Mouse (Mus musculus): ENCODE data around the gene Slc30a9.

Slc30a9 gene

DNA sequence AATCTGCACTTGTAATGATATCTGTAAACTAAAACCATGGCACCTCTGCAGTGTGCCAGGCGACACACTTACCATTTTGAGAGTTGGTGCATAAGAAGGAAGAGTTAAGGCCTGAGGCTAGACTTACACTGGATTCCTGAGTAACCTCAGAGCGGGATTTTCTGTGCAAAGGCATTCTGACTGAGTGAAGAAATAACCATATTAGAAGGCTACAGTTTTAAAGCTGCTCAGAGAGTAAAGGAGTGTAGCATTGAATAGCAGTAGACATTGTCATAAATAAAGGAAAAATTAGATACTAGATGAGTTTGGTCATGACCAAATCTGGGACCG, 5.7 kb downstream of the Slc30a9 start:
- no peak for DNase-seq (ENCODE audit: low spot score)

DNA sequence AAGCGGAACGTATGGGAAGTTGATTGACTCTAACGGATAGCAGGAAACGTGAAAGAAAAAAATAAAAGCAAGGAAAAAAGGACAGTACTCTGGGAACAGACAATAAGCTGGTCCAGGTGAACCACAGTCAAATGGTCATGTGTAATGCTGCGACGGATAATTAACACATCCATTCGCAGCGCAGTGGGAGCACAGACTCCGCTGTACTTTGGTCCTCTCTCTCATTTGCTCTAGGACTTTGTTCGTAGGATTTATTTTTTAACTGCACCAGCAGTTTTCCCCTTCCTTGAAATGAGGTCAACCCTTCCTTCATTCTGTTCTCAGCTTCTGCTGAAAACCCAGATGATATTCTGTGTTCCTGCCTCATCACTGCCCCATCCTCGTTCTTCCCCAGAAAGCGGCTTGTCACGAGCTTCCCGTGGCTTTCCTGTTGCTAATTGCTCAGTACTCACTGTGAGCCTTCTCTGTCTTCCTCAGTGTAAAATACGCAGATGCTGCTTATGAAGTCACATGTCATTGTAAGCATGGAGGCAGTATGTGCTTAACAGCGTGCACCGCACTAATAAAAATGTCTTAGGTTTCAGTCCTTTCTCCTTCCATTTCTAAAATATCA, 15.0 kb downstream of the Slc30a9 start:
- no peak for DNase-seq (ENCODE audit: low spot score)

- no peak for DNase-seq (ENCODE audit: low spot score)
Observed at GRCm38 (mm10) chr5:67324032-67324431, 17.3 kb downstream of the Slc30a9 start.

DNA sequence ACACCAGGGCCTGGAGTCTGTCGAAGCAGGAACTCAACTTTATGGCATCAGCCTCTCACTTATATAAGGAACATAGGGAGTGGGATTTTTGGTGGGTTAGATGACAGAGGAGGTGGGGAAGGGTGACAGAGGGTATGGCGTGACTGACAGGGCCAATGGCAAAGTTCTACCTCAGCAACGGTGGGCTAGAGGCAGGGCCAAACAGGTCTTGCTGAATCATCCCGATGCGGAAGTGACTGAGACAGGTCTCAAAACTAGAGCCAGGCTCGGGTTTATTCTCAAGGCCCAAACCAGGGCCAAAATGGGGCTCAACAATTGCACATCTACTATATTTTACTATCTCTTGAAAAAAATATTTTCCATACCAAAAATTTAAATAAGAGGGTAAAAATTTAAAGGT, 34.1 kb downstream of the Slc30a9 start:
- DNase-seq (ENCODE audit: low spot score), result no peak

GRCm38 (mm10) chr5:67347060-67347459, 40.3 kb downstream of the Slc30a9 start:
- DNase-seq (ENCODE audit: low spot score), result no peak

GRCm38 (mm10) chr5:67348949-67349348, 42.2 kb downstream of the Slc30a9 start:
- no peak for DNase-seq (ENCODE audit: low spot score)

GRCm38 (mm10) chr5:67362316-67362715, 55.6 kb downstream of the Slc30a9 start:
- DNase-seq (ENCODE audit: low spot score), result no peak

DNA sequence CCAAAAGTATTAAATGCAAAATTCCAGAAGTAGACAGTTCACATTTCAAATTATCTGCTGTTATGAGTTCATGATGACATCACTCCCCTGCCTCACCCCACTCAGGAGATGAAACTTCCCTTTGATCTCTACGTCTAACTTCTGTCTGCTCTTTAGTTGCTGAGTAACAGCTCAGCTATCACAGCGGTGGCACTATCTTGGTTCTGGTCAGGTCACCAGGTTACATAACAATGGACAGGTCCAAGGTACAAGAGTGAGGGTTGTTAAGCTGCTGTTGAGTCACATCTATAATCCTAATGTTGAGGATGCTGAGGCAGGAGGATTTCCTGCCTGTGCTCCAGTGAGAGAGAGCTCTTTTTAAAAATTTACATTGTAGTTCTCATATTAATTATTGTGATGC, 56.2 kb downstream of the Slc30a9 start:
- DNase-seq (ENCODE audit: low spot score), result no peak

DNA sequence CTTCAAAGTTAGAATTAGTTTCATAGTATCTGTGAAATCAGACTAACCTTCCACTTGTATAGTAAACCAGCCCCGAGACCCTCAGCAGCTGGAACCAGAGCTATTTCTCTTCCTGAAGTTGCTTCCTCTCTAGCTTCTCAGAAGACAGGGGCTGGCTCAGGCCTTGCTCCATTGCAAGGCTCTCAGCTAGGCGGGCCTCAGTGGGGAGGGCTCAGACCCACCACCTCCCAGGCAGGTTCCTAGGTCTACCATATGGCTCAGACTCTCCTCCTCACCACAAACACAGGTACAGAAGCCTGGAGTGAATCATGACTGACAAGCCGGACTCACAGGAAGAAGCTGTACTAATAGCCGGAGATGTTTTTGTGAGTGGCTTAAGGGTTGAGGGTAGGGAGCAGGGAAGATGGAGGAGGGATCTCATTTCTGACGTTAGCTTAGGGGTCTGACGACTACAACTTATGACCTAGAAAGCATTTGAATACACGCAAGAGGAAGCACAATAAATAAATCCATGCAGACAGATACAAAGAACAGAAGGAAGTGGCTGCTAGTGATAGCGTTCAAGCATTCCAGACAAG, 70.4 kb downstream of the Slc30a9 start:
- DNase-seq (ENCODE audit: low spot score), result no peak

GRCm38 (mm10) chr5:67381690-67382089, 74.9 kb downstream of the Slc30a9 start:
- DNase-seq (ENCODE audit: low spot score), result no peak

DNA sequence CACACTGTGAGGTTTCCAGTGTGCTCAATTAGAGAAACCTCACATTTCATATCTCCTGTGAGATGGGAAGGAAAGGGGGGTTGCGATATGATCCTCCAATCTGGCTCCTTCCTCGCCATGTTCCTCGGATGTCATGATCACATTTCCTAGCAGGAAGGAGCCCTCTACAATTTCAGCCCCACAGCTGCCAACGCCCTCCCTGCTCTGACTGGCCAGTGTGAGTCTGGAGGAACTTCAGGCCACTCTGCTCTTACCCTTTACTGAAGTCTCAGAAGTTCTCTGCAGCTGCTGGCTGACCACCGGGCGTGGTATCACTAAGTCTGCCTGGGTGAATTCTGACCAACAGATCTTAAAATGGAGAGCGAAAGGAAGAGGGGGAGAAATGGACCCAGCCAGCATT, 75.8 kb downstream of the Slc30a9 start:
- DNase-seq (ENCODE audit: low spot score), result no peak

DNA sequence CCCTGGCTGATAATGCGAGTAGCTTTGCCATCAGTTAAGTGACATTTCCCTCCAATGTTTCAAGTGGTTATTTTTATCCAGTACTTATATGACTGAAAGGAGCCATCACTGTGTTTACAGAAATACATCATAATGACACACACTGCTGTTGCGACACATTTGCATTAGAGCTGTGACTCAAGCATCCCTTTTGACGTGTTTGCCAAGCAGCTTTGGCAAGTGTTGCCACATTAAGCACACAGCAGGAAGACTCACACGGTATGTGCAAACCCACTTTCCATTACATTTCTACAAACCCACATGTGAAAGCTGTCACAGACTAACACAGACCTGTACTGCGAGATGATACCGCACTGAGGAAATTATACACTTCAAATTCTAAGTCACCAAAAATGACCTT, 87.2 kb downstream of the Slc30a9 start:
- DNase-seq (ENCODE audit: low spot score), result no peak

DNA sequence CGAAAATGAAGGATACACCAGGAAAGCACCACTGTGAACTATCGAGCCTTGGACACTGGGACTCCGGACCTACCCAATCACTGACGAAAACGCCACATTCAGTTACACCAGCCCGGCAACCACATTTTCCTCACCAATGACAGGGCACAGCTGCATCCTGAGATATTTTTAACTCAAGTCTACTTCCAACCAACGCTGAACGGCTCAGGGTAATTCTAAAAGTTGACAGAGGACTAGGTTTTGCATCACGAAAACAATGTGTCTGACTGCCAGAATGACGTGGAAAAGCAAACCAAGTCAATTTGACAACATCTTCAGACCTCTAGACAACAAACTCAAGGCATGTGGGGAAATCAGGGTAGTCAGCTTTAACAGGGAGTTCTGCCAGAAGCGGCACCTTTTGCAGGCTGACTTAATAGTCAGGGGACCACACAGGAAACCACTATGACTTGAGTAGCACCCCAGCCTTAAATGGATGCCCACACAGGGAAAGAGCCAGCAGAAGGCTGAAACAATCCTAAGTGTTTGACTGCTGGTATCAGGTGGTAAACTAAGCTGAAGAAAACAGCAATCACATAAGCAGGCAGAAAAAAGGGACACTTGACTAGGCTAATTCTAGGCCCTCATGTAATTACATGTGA, 88.6 kb downstream of the Slc30a9 start:
- no peak for DNase-seq (ENCODE audit: low spot score)

GRCm38 (mm10) chr5:67397186-67397585, 90.4 kb downstream of the Slc30a9 start:
- DNase-seq (ENCODE audit: low spot score), result no peak

GRCm38 (mm10) chr5:67399876-67400607, 93.3 kb downstream of the Slc30a9 start:
- no peak for DNase-seq (ENCODE audit: low spot score)

DNA sequence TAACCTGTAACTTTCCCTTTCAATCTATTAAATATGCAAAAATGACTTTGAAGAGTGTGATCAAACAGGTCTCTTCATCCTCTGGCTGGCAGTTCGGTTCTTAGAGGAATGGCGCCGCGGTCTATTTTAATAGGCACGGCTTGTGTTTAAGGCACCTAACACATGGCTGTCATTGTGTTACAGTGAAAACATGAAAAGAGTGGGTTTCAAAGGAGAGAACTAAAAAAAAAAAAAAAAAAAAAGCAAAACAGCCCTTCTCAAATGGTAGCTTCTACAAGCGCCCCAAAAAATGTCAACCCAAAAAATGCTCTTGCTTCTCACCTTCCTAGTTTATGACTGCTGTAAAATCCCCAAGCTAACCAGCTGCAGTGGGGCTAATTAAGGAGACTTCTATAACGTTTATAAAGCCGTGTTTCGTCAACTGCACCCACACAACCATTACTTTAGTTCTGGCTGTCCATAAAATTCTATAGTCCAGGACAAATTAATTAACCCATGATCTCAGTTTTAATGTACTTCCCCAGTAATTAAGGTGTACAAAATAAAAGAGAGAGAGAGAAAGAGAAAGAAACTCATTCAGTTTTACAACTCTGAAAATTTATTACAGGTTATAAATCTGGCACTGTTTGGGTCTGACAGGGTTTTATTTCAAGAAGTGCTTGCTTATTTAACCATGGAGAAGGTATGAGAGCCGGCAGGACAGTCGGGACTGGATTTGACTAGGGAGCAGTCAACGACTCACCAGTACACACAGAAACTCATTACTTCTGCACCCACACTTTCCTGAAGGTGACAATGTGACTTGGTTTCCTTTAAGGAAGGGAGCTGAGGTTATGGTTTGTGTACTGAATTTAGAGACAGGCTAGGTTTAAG, 94.1 kb downstream of the Slc30a9 start:
- no peak for DNase-seq (ENCODE audit: low spot score)

GRCm38 (mm10) chr5:67401612-67402011, 94.9 kb downstream of the Slc30a9 start:
- DNase-seq (ENCODE audit: low spot score), result no peak

DNA sequence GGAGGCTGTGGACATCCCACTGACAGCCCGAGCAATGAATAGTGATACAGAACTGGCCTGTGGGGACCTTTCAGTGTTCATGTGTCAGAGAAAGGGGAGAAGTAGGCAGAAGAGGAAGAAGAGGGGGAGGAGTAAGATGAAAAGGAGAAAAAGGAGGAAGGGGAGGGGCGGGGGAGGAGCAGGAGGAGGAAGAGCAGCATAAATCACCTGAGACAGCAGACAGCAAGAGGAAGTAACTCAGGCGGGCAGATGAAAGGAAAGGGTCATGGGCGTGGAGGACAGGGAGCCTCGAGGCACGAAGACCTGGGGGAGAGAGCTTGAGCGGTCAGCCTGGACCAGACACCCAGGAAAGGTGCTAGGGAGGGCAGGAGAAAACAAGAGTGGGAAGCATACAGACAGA, 97.6 kb downstream of the Slc30a9 start:
- DNase-seq (ENCODE audit: low spot score), result no peak

GRCm38 (mm10) chr5:67404919-67405318, 98.2 kb downstream of the Slc30a9 start:
- DNase-seq (ENCODE audit: low spot score), result no peak

Data from urinary bladder, postnatal 14 days (tissue).